Mouse (Mus musculus) embryonic fibroblast, embryonic 13.5 days (primary cell): ENCODE measurements around the gene Sept4.

Experiments
- CTCF ChIP-seq: IDR thresholded peaks from 2 replicates; pipeline ENCODE4 v1.5.1; 2011; ENCODE audit warnings: mild to moderate bottlenecking, control low read depth, low read length, moderate library complexity, borderline replicate concordance; ENCODE audit not compliant: insufficient read depth
- POLR2A ChIP-seq: IDR thresholded peaks from 2 replicates; pipeline ENCODE4 v1.6.1; 2011; ENCODE audit warnings: low read depth, mild to moderate bottlenecking, control low read depth, low read length, moderate library complexity

- TF ChIP-seq POLR2A (no peak), CTCF (no peak)
These were observed 40.6 kb downstream of the Sept4 start for GRCm38 (mm10) chr11:87609264-87609663.
